Mouse (Mus musculus): ENCODE results near the gene Olfr891. TPM values are rescaled to one million over a fixed set of nuclear protein-coding genes. Genes with fewer than 3 reads are reported as not detected.
"Not testable (repeated sequence)": the region's sequence is repeated elsewhere in the genome, so short reads cannot be mapped to it uniquely, and the experiment has no call there.

The Olfr891 gene
- not detected in 2 replicates for polyA plus RNA-seq (2015; fragmentation: Nextera tagmentation; extraction: Ambion mirVana)

DNA sequence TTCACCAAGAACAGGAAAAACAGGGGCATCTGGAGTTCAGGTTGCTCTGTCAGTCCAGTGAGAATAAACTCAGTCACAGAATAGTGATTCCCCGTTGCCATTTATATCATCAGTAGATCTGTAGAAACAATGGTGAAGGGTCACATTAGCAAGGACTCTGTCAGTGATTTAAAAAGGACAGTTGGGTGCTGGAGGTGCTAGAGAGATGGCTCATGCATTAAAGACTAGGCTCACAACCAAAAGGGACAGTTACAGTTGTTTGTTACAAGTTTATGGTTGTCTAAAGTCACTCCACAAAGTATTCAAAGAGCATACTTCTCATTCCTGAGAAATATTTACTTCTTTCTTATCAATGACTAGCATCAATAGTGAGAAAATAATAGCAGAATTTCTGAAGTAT lies at the start of gene Olfr891:
TSS of gene Olfr891 (minus strand) at position 101 of the 400 bp plus-strand sequence.
- Histone ChIP-seq H3K4me2 (no peak within 1 kb of the TSS), H3K9ac (no peak within 1 kb of the TSS), H3K4me1 (no peaks in the 10 kb centered on the region), H3K36me3 (no peaks in the 10 kb centered on the region), H3K9me3 (peaks cover 5% of the 10 kb centered on the region; the same call in 1 of the 2 replicates), H3K4me3 (no peak within 1 kb of the TSS), H3K27ac (no peak within 1 kb of the TSS), H3K27me3 (no peaks in the 10 kb centered on the region)
- 80% methylated on average over 1 of the region's 1 CpGs for WGBS
- no peak for ATAC-seq (ENCODE audit: insufficient number of reproducible peaks, low FRiP score, low TSS enrichment, low read depth)

DNA sequence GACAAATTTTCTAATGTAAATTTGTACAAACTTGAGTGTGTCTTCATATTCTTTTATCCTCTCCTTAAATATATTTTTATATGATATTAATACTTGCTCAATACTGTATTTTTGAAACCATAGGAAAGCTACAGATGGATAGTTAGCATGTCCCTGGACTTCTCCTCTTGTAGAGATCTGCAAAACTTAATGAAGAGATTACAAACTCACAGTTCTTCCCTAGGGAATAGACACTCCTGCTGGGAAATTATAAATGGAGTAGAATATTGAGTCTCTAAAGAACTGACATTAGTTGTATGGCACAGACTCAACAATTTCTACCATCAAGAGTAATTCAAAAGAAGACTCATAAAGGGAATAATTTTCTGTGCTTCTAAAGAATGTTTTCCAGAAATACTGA lies 37.1 kb upstream of the Olfr891 start, which contains the start of gene Olfr894:
TSS of gene Olfr894 (plus strand) at position 301 of the 400 bp plus-strand sequence.
- no peak within 1 kb of the TSS for H3K4me3 ChIP-seq
- no peak within 1 kb of the TSS for H3K4me2 ChIP-seq
- ATAC-seq (ENCODE audit: insufficient number of reproducible peaks, low FRiP score, low TSS enrichment, low read depth), result no peak
- H3K27me3 ChIP-seq, result no peaks in the 10 kb centered on the region
- H3K36me3 ChIP-seq, result no peaks in the 10 kb centered on the region
- H3K27ac ChIP-seq, result no peak within 1 kb of the TSS
- no peaks in the 10 kb centered on the region for H3K9me3 ChIP-seq
- no peaks in the 10 kb centered on the region for H3K4me1 ChIP-seq
- no peak within 1 kb of the TSS for H3K9ac ChIP-seq

DNA sequence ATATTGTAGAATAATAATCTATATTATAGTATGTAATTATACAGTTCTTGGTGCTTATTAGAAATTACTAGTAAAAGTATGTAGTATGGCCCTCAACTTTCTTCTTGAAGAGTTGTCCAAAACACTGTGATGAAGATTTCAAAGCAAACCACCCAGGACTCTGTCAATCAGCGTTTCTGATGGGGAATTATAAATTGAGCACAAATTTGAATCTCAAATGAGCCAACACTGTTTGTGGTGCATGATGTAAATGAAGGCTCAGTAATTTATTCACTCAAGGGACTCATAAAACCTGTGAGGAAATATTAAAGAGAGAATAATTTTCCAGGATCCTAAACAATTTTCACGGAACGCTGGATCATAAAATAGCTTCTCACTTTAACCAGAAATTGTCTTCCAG lies 27.4 kb upstream of the Olfr891 start, which contains the start of gene Olfr893:
TSS of gene Olfr893 (plus strand) at position 301 of the 400 bp plus-strand sequence.
- H3K27me3 ChIP-seq, result no peaks in the 10 kb centered on the region
- no peaks in the 10 kb centered on the region for H3K9me3 ChIP-seq
- H3K9ac ChIP-seq, result no peak within 1 kb of the TSS
- no peak within 1 kb of the TSS for H3K4me2 ChIP-seq
- ATAC-seq (ENCODE audit: insufficient number of reproducible peaks, low FRiP score, low TSS enrichment, low read depth), result no peak
- no peaks in the 10 kb centered on the region for H3K4me1 ChIP-seq
- H3K27ac ChIP-seq, result no peak within 1 kb of the TSS
- 78% methylated on average over 3 of the region's 3 CpGs for WGBS
- no peaks in the 10 kb centered on the region for H3K36me3 ChIP-seq
- H3K4me3 ChIP-seq, result no peak within 1 kb of the TSS

DNA sequence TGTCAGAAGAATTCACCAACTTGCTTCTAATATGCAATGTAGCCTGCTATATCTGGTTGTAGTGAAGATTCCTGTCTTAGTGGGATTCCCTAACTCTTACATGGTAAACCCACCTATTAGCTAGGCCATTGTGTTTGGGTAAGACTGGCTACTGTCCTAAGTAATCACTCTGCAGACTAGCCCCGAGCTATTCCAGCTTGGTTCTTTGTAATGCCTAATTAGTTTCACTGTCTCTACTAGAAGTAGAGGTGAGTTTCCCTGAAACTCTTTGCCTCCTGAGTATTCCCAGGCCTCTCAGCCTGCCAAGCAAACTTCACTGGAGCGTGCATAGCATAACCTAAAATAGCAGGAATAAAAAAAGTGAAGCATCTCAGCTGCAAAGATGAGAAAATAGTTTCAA lies 12.3 kb downstream of the Olfr891 start:
- H3K36me3 ChIP-seq; ATAC-seq (ENCODE audit: insufficient number of reproducible peaks, low FRiP score, low TSS enrichment, low read depth); H3K9ac ChIP-seq; H3K4me1 ChIP-seq; H3K9me3 ChIP-seq; H3K27ac ChIP-seq; H3K27me3 ChIP-seq; H3K4me2 ChIP-seq; H3K4me3 ChIP-seq: not testable (repeated sequence)
- WGBS, result 54% methylated on average over 2 of the region's 2 CpGs

DNA sequence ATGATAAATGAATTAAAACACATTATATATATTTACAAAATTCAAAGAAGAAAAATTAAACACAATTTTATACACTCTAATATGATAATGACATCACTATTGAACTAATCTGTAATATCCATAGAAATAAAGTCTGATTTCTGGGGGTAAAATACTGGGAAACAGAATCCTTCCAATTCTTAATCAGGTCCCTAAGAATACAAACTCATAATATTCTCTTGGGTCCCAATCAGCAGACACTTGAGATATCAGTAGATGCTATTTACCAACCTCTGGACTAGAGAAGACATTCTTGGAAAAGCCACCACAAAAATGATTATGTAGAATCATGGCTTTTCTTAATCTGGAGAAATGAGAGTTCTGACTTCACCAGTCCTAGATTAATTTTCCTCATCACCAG lies 38.4 kb downstream of the Olfr891 start, which contains the start of gene Olfr890:
TSS of gene Olfr890 (plus strand) at position 301 of the 400 bp plus-strand sequence.
- no peak within 1 kb of the TSS for H3K4me3 ChIP-seq
- H3K27me3 ChIP-seq, result no peaks in the 10 kb centered on the region
- H3K36me3 ChIP-seq, result no peaks in the 10 kb centered on the region
- no peak within 1 kb of the TSS for H3K4me2 ChIP-seq
- H3K4me1 ChIP-seq, result no peaks in the 10 kb centered on the region
- no peak within 1 kb of the TSS for H3K9ac ChIP-seq
- no peaks in the 10 kb centered on the region for H3K9me3 ChIP-seq
- H3K27ac ChIP-seq, result no peak within 1 kb of the TSS
- no peak for ATAC-seq (ENCODE audit: insufficient number of reproducible peaks, low FRiP score, low TSS enrichment, low read depth)

Other genes starting within 250 kb of the Olfr891 start
- gene Olfr881, start 189.0 kb downstream of the Olfr891 start, polyA plus RNA-seq (2015; fragmentation: Nextera tagmentation; extraction: Ambion mirVana), result not detected in 2 replicates
- not detected in 2 replicates for gene Olfr883, start 155.0 kb downstream of the Olfr891 start, polyA plus RNA-seq (2015; fragmentation: Nextera tagmentation; extraction: Ambion mirVana)
- gene Olfr884, start 134.3 kb downstream of the Olfr891 start, polyA plus RNA-seq (2015; fragmentation: Nextera tagmentation; extraction: Ambion mirVana), result not detected in 2 replicates
- gene Olfr885, start 119.5 kb downstream of the Olfr891 start, polyA plus RNA-seq (2015; fragmentation: Nextera tagmentation; extraction: Ambion mirVana), result not detected in 2 replicates
- not detected in 2 replicates for gene Olfr887, start 96.7 kb downstream of the Olfr891 start, polyA plus RNA-seq (2015; fragmentation: Nextera tagmentation; extraction: Ambion mirVana)
- gene Olfr888, start 72.7 kb downstream of the Olfr891 start, polyA plus RNA-seq (2015; fragmentation: Nextera tagmentation; extraction: Ambion mirVana), result not detected in 2 replicates
- 0.06 and 0.08 TPM in 2 replicates for gene Olfr889, start 65.6 kb downstream of the Olfr891 start, polyA plus RNA-seq (2015; fragmentation: Nextera tagmentation; extraction: Ambion mirVana)
- not detected in 2 replicates for gene Olfr890, start 38.3 kb downstream of the Olfr891 start, polyA plus RNA-seq (2015; fragmentation: Nextera tagmentation; extraction: Ambion mirVana)
- 0.07 TPM in 1 of 2 replicates, not detected in the other for gene Olfr893, start 27.5 kb upstream of the Olfr891 start, polyA plus RNA-seq (2015; fragmentation: Nextera tagmentation; extraction: Ambion mirVana)
- not detected in 2 replicates for gene Olfr894, start 37.2 kb upstream of the Olfr891 start, polyA plus RNA-seq (2015; fragmentation: Nextera tagmentation; extraction: Ambion mirVana)
- not detected in 2 replicates for gene Olfr143, start 72.0 kb upstream of the Olfr891 start, polyA plus RNA-seq (2015; fragmentation: Nextera tagmentation; extraction: Ambion mirVana)
- gene Olfr895, start 87.0 kb upstream of the Olfr891 start, polyA plus RNA-seq (2015; fragmentation: Nextera tagmentation; extraction: Ambion mirVana), result not detected in 2 replicates
- gene Olfr896-ps1, start 110.3 kb upstream of the Olfr891 start, polyA plus RNA-seq (2015; fragmentation: Nextera tagmentation; extraction: Ambion mirVana), result not detected in 2 replicates
- gene Olfr25, start 148.2 kb upstream of the Olfr891 start, polyA plus RNA-seq (2015; fragmentation: Nextera tagmentation; extraction: Ambion mirVana), result not detected in 2 replicates
- gene Olfr898, start 167.6 kb upstream of the Olfr891 start, polyA plus RNA-seq (2015; fragmentation: Nextera tagmentation; extraction: Ambion mirVana), result not detected in 2 replicates
- not detected in 2 replicates for gene Olfr250, start 186.1 kb upstream of the Olfr891 start, polyA plus RNA-seq (2015; fragmentation: Nextera tagmentation; extraction: Ambion mirVana)
- not detected in 2 replicates for gene Olfr251, start 196.3 kb upstream of the Olfr891 start, polyA plus RNA-seq (2015; fragmentation: Nextera tagmentation; extraction: Ambion mirVana)
- gene Olfr147, start 220.9 kb upstream of the Olfr891 start, polyA plus RNA-seq (2015; fragmentation: Nextera tagmentation; extraction: Ambion mirVana), result not detected in 2 replicates
- not detected in 2 replicates for gene Olfr901, start 248.6 kb upstream of the Olfr891 start, polyA plus RNA-seq (2015; fragmentation: Nextera tagmentation; extraction: Ambion mirVana)